Mouse (Mus musculus) CH12.LX (cell line): ENCODE results near the gene Slc30a1. TPM values are rescaled to one million over a fixed set of nuclear protein-coding genes. Genes with fewer than 3 reads are reported as not detected.

Experiments
- polyA plus RNA-seq: library from polyadenylated mRNA; unstranded; fragments of >175 nt; gene quantifications from 2 replicates; pipeline ENCODE4 v1.2.1, GENCODE M21; 2012; ENCODE audit warnings: low read depth; ENCODE audit not compliant: insufficient read length
- total RNA-seq, 2 experiments: library from RNA; depleted of rRNA; stranded (reverse); fragments of 300-350 nt in 1 of 2; fragments of >200 nt in 1 of 2; gene quantifications; 2 replicates each; pipeline ENCODE4 v1.2.3; 2012 to 2014

Slc30a1 gene
- total and polyA plus RNA-seq, 3 experiments, result 4.5 to 15.8 (median 9.4) TPM

Other genes starting within 250 kb of the Slc30a1 start
- gene Lpgat1, start 188.9 kb upstream of the Slc30a1 start, total RNA-seq (2012; rRNA removed), result 15.3 and 24.2 TPM in 2 replicates
- 31.8 and 32.6 TPM in 2 replicates for gene Lpgat1, start 188.9 kb upstream of the Slc30a1 start, total RNA-seq (2014; rRNA removed)
- 40.0 and 47.7 TPM in 2 replicates for gene Lpgat1, start 188.9 kb upstream of the Slc30a1 start, polyA plus RNA-seq
- gene Nek2, start 85.3 kb upstream of the Slc30a1 start, total RNA-seq (2012; rRNA removed), result 41.3 and 48.9 TPM in 2 replicates
- gene Nek2, start 85.3 kb upstream of the Slc30a1 start, total RNA-seq (2014; rRNA removed), result 51.2 and 55.4 TPM in 2 replicates
- gene Nek2, start 85.3 kb upstream of the Slc30a1 start, polyA plus RNA-seq, result 68.8 and 79.4 TPM in 2 replicates
- 0.25 and 0.29 TPM in 2 replicates for gene Rd3, start 70.6 kb downstream of the Slc30a1 start, total RNA-seq (2012; rRNA removed)
- gene Rd3, start 70.6 kb downstream of the Slc30a1 start, total RNA-seq (2014; rRNA removed), result 0.47 and 0.58 TPM in 2 replicates
- 0.44 and 0.55 TPM in 2 replicates for gene Rd3, start 70.6 kb downstream of the Slc30a1 start, polyA plus RNA-seq
- gene Traf5, start 185.8 kb downstream of the Slc30a1 start, total RNA-seq (2012; rRNA removed), result 30.5 and 38.7 TPM in 2 replicates
- 16.9 and 21.3 TPM in 2 replicates for gene Traf5, start 185.8 kb downstream of the Slc30a1 start, total RNA-seq (2014; rRNA removed)
- gene Traf5, start 185.8 kb downstream of the Slc30a1 start, polyA plus RNA-seq, result 32.3 and 42.8 TPM in 2 replicates
- 2.5 and 3.1 TPM in 2 replicates for gene Rcor3, start 231.3 kb downstream of the Slc30a1 start, total RNA-seq (2012; rRNA removed)
- gene Rcor3, start 231.3 kb downstream of the Slc30a1 start, total RNA-seq (2014; rRNA removed), result 1.5 and 1.6 TPM in 2 replicates
- 3.9 and 4.4 TPM in 2 replicates for gene Rcor3, start 231.3 kb downstream of the Slc30a1 start, polyA plus RNA-seq